Mouse (Mus musculus) heart, embryonic 13.5 days (tissue): ENCODE results near the gene Olig3. TPM values are rescaled to one million over a fixed set of nuclear protein-coding genes. Genes with fewer than 3 reads are reported as not detected.

ENCODE experiments used
- ATAC-seq: fragments of 200-750 bp; cut with Nextera tagmentation; 2 replicates; pipeline ENCODE4 v1.8.0; 2017; ENCODE audit warnings: moderate TSS enrichment; ENCODE audit not compliant: insufficient number of reproducible peaks, low FRiP score, low TSS enrichment; ENCODE audit errors: extremely low read depth
- H3K27ac ChIP-seq: fragments of 300-500 bp; sonication (generic); replicated peaks from 2 replicates; pipeline ENCODE4 v1.5.1; 2015; ENCODE audit warnings: moderate library complexity, mild to moderate bottlenecking, inconsistent platforms
- H3K27me3 ChIP-seq: fragments of 300-500 bp; sonication (generic); replicated peaks from 2 replicates; pipeline ENCODE4 v1.6.1; 2015; ENCODE audit warnings: mild to moderate bottlenecking, inconsistent platforms
- H3K36me3 ChIP-seq: fragments of 300-500 bp; sonication (generic); 2 replicates; pipeline ENCODE4 v1.6.1; 2015; ENCODE audit warnings: mild to moderate bottlenecking, inconsistent platforms
- H3K4me1 ChIP-seq: fragments of 300-500 bp; sonication (generic); 2 replicates; pipeline ENCODE4 v1.6.1; 2015; ENCODE audit warnings: inconsistent platforms
- H3K4me2 ChIP-seq: fragments of 300-500 bp; sonication (generic); 2 replicates; pipeline ENCODE4 v1.6.1; 2015; ENCODE audit warnings: inconsistent platforms, mild to moderate bottlenecking, moderate library complexity
- H3K4me3 ChIP-seq: fragments of 300-500 bp; sonication (generic); 2 replicates; pipeline ENCODE4 v1.5.1; 2015; ENCODE audit warnings: moderate library complexity, mild to moderate bottlenecking, inconsistent platforms
- H3K9ac ChIP-seq: fragments of 300-500 bp; sonication (generic); 2 replicates; pipeline ENCODE4 v1.6.1; 2015; ENCODE audit warnings: inconsistent platforms, mild to moderate bottlenecking, moderate library complexity
- H3K9me3 ChIP-seq: fragments of 300-500 bp; sonication (generic); 2 replicates; pipeline ENCODE4 v1.6.1; 2016; ENCODE audit warnings: inconsistent platforms
- WGBS: fragments of 180-500 bp; shearing (Covaris S2); methylation state at CpG from one replicate; pipeline ENCODE4 v1.1.7; 2015; ENCODE audit warnings: mixed read lengths; 5-methylcytosine and 5-hydroxymethylcytosine counted together
- polyA plus RNA-seq: library from polyadenylated mRNA; unstranded; fragments of >200 nt; fragmentation: Nextera tagmentation; extraction: Ambion mirVana; gene quantifications from 2 replicates; pipeline ENCODE4 v1.2.1, GENCODE M21; 2015

Olig3 gene
- polyA plus RNA-seq, 1 experiment from 2014 or later = not detected

- H3K9ac ChIP-seq = no peak overlapping the region
- no peak overlapping the region for H3K27ac ChIP-seq
- no peak for ATAC-seq
- peaks cover 89% of the 10 kb centered on the region for H3K27me3 ChIP-seq
- no peaks in the 10 kb centered on the region for H3K36me3 ChIP-seq
- no peaks in the 10 kb centered on the region for H3K9me3 ChIP-seq
- peak overlapping the region; percentile 27 for H3K4me3 ChIP-seq
- peaks cover 18% of the 10 kb centered on the region for H3K4me1 ChIP-seq
- peak overlapping the region; percentile 53 for H3K4me2 ChIP-seq
- WGBS = 3% methylated on average over 24 of the region's 24 CpGs
These were observed 4.1 kb upstream of the Olig3 start for GRCm38 (mm10) chr10:19352006-19352877.

GRCm38 (mm10) chr10:19352878-19353301 is 3.4 kb upstream of the Olig3 start:
- Histone ChIP-seq H3K4me2 (peak overlapping the region; percentile 53), H3K9ac (no peak overlapping the region), H3K9me3 (no peaks in the 10 kb centered on the region), H3K36me3 (no peaks in the 10 kb centered on the region), H3K27me3 (peaks cover 89% of the 10 kb centered on the region), H3K27ac (no peak overlapping the region), H3K4me3 (peak overlapping the region; percentile 27), H3K4me1 (peaks cover 21% of the 10 kb centered on the region)
- WGBS = under 1% methylated on average over 16 of the region's 16 CpGs
- no peak for ATAC-seq

GRCm38 (mm10) chr10:19353631-19354030 is 2.7 kb upstream of the Olig3 start:
- Histone ChIP-seq H3K4me3 (no peak overlapping the region), H3K9me3 (no peaks in the 10 kb centered on the region), H3K27me3 (peaks cover 89% of the 10 kb centered on the region), H3K9ac (no peak overlapping the region), H3K36me3 (no peaks in the 10 kb centered on the region), H3K4me2 (no peak overlapping the region), H3K4me1 (peaks cover 21% of the 10 kb centered on the region), H3K27ac (no peak overlapping the region)
- ATAC-seq = no peak
- WGBS = 14% methylated on average over 5 of the region's 5 CpGs

- Histone ChIP-seq H3K4me3 (no peak overlapping the region), H3K27ac (no peak overlapping the region), H3K9ac (no peak overlapping the region), H3K9me3 (no peaks in the 10 kb centered on the region), H3K4me1 (peaks cover 21% of the 10 kb centered on the region), H3K27me3 (peaks cover 89% of the 10 kb centered on the region), H3K4me2 (no peak overlapping the region), H3K36me3 (no peaks in the 10 kb centered on the region)
- ATAC-seq = no peak
- 9% methylated on average over 6 of the region's 6 CpGs for WGBS
These were observed 2.2 kb upstream of the Olig3 start for GRCm38 (mm10) chr10:19354146-19354545.

- no peak overlapping the region for H3K9ac ChIP-seq
- H3K4me3 ChIP-seq = no peak overlapping the region
- no peak overlapping the region for H3K27ac ChIP-seq
- ATAC-seq = no peak
- no peaks in the 10 kb centered on the region for H3K9me3 ChIP-seq
- peaks cover 95% of the 10 kb centered on the region for H3K27me3 ChIP-seq
- WGBS = 5% methylated on average over 8 of the region's 8 CpGs
- no peaks in the 10 kb centered on the region for H3K36me3 ChIP-seq
- no peak overlapping the region for H3K4me2 ChIP-seq
- peaks cover 21% of the 10 kb centered on the region for H3K4me1 ChIP-seq
These were observed 1.3 kb upstream of the Olig3 start for GRCm38 (mm10) chr10:19355076-19355475.

- H3K27me3 ChIP-seq = peaks cover 100% of the 10 kb centered on the region
- no peaks in the 10 kb centered on the region for H3K36me3 ChIP-seq
- peaks cover 24% of the 10 kb centered on the region for H3K4me1 ChIP-seq
- H3K9me3 ChIP-seq = no peaks in the 10 kb centered on the region
- no peak overlapping the region for H3K9ac ChIP-seq
- peak overlapping the region; percentile 47 for H3K4me2 ChIP-seq
- H3K4me3 ChIP-seq = peak overlapping the region; percentile 32
- no peak for ATAC-seq
- H3K27ac ChIP-seq = no peak overlapping the region
- WGBS = under 1% methylated on average over 61 of the region's 63 CpGs
These were observed 648 bp downstream of the Olig3 start for GRCm38 (mm10) chr10:19356720-19357641.

GRCm38 (mm10) chr10:19357848-19358247 is 1.5 kb downstream of the Olig3 start:
- peaks cover 23% of the 10 kb centered on the region for H3K4me1 ChIP-seq
- H3K36me3 ChIP-seq = no peaks in the 10 kb centered on the region
- peaks cover 99% of the 10 kb centered on the region for H3K27me3 ChIP-seq
- 26% methylated on average over 5 of the region's 5 CpGs for WGBS
- no peak for ATAC-seq
- H3K4me2 ChIP-seq = no peak overlapping the region
- H3K9ac ChIP-seq = no peak overlapping the region
- no peak overlapping the region for H3K27ac ChIP-seq
- H3K9me3 ChIP-seq = no peaks in the 10 kb centered on the region
- no peak overlapping the region for H3K4me3 ChIP-seq

GRCm38 (mm10) chr10:19360446-19361300 is 4.3 kb downstream of the Olig3 start:
- Histone ChIP-seq H3K36me3 (no peaks in the 10 kb centered on the region), H3K4me3 (no peak overlapping the region), H3K9ac (no peak overlapping the region), H3K27me3 (peaks cover 96% of the 10 kb centered on the region), H3K27ac (no peak overlapping the region), H3K9me3 (no peaks in the 10 kb centered on the region), H3K4me2 (no peak overlapping the region), H3K4me1 (peaks cover 22% of the 10 kb centered on the region)
- WGBS = 13% methylated on average over 3 of the region's 3 CpGs
- ATAC-seq = no peak

GRCm38 (mm10) chr10:19361539-19362293 is 5.4 kb downstream of the Olig3 start:
- Histone ChIP-seq H3K9me3 (no peaks in the 10 kb centered on the region), H3K4me3 (peak overlapping the region; percentile 39; the same call in 1 of the 2 replicates), H3K36me3 (no peaks in the 10 kb centered on the region), H3K27ac (no peak overlapping the region), H3K27me3 (peaks cover 96% of the 10 kb centered on the region), H3K4me2 (peak overlapping the region; percentile 62), H3K9ac (no peak overlapping the region), H3K4me1 (peaks cover 21% of the 10 kb centered on the region)
- no peak for ATAC-seq
- WGBS = 2% methylated on average over 23 of the region's 23 CpGs

- no peak for ATAC-seq
- 1% methylated on average over 8 of the region's 8 CpGs for WGBS
- H3K4me3 ChIP-seq = peak overlapping the region; percentile 39
- peaks cover 96% of the 10 kb centered on the region for H3K27me3 ChIP-seq
- H3K9me3 ChIP-seq = no peaks in the 10 kb centered on the region
- peaks cover 16% of the 10 kb centered on the region for H3K4me1 ChIP-seq
- H3K36me3 ChIP-seq = no peaks in the 10 kb centered on the region
- H3K4me2 ChIP-seq = peak overlapping the region; percentile 62
- no peak overlapping the region for H3K9ac ChIP-seq
- H3K27ac ChIP-seq = no peak overlapping the region
These were observed 5.9 kb downstream of the Olig3 start for GRCm38 (mm10) chr10:19362294-19362590.
